Mouse (Mus musculus) ES-E14 (cell line): ENCODE data around the gene Tspoap1. TPM values are rescaled to one million over a fixed set of nuclear protein-coding genes. Genes with fewer than 3 reads are reported as not detected.

Experiments used
- DNase-seq: peaks from one replicate; pipeline ENCODE4 v3.0.0-alpha.2; 2013; ENCODE audit warnings: low read depth, low spot score
- H3K27ac ChIP-seq: 2 replicates; pipeline ENCODE4 v1.5.1; 2012; ENCODE audit warnings: low read depth, mild to moderate bottlenecking, low read length, moderate library complexity, mixed read lengths; ENCODE audit not compliant: poor library complexity, insufficient read depth, severe bottlenecking
- H3K36me3 ChIP-seq: 2 replicates; pipeline ENCODE4 v1.6.1; 2012; ENCODE audit warnings: mild to moderate bottlenecking, low read length, moderate library complexity, mixed read lengths; ENCODE audit not compliant: control insufficient read depth, poor library complexity, insufficient read depth, severe bottlenecking
- H3K4me1 ChIP-seq, 2 experiments: fragments of 150-350 bp in 1 of 2; sonication (generic) in 1 of 2; 2 replicates each; pipeline ENCODE4 v1.6.1; 2012; ENCODE audit warnings: low read length in 2 of 2, mild to moderate bottlenecking in 1 of 2, mixed read lengths in 1 of 2; ENCODE audit not compliant: control insufficient read depth in 2 of 2, insufficient read depth in 2 of 2, poor library complexity in 1 of 2
- H3K4me3 ChIP-seq, 2 experiments: fragments of 150-350 bp in 1 of 2; sonication (generic) in 1 of 2; 2 replicates each; pipeline ENCODE4 v1.5.1; 2012; ENCODE audit warnings: low read length in 2 of 2, low read depth in 1 of 2, mild to moderate bottlenecking in 1 of 2, mixed read lengths in 1 of 2; ENCODE audit not compliant: insufficient read depth in 1 of 2, poor library complexity in 1 of 2, severe bottlenecking in 1 of 2
- H3K9ac ChIP-seq: 2 replicates; pipeline ENCODE4 v1.6.1; 2012; ENCODE audit warnings: low read depth, mild to moderate bottlenecking, low read length, mixed read lengths; ENCODE audit not compliant: poor library complexity, insufficient read depth, severe bottlenecking
- H3K9me3 ChIP-seq: fragments of 150-350 bp; sonication (generic); 2 replicates; pipeline ENCODE4 v1.6.1; 2012; ENCODE audit warnings: low read depth, mild to moderate bottlenecking, low read length; ENCODE audit not compliant: control insufficient read depth, insufficient read depth
- CHD2 ChIP-seq: IDR thresholded peaks from 2 replicates; pipeline ENCODE4 v1.6.1; 2014; ENCODE audit warnings: mild to moderate bottlenecking, low read depth, low read length, inconsistent platforms
- HCFC1 ChIP-seq: IDR thresholded peaks from 2 replicates; pipeline ENCODE4 v1.6.1; 2012; ENCODE audit warnings: low read length, inconsistent platforms, borderline replicate concordance; ENCODE audit not compliant: insufficient read depth
- MAFK ChIP-seq: IDR thresholded peaks from 2 replicates; pipeline ENCODE4 v1.6.1; 2014; ENCODE audit warnings: mild to moderate bottlenecking, low read depth, low read length, inconsistent platforms; ENCODE audit not compliant: insufficient read depth
- ZC3H11A ChIP-seq: IDR thresholded peaks from 2 replicates; pipeline ENCODE4 v1.6.1; 2012; ENCODE audit warnings: low read depth, mild to moderate bottlenecking, inconsistent platforms, low read length, borderline replicate concordance
- ZNF384 ChIP-seq: IDR thresholded peaks from 2 replicates; pipeline ENCODE4 v1.6.1; 2012; ENCODE audit warnings: low read depth, low read length, inconsistent platforms
- in situ Hi-C, 2 experiments: fragments of 600-800 bp; cut with MboI; formaldehyde crosslinking; loops; one replicate each; pipeline ENCODE4 v1.15.1; 2025; ENCODE audit warnings: low sequenced_read_pairs in 2 of 2, inconsistent platforms in 1 of 2; ENCODE audit not compliant: unreplicated experiment in 2 of 2
- total RNA-seq: library from RNA; depleted of rRNA; stranded (reverse); fragments of 300-350 nt; gene quantifications from 2 replicates; pipeline ENCODE4 v1.2.3, GENCODE M21; 2012

The Tspoap1 gene
- total RNA-seq, 1 experiment: 1.8 TPM

DNA sequence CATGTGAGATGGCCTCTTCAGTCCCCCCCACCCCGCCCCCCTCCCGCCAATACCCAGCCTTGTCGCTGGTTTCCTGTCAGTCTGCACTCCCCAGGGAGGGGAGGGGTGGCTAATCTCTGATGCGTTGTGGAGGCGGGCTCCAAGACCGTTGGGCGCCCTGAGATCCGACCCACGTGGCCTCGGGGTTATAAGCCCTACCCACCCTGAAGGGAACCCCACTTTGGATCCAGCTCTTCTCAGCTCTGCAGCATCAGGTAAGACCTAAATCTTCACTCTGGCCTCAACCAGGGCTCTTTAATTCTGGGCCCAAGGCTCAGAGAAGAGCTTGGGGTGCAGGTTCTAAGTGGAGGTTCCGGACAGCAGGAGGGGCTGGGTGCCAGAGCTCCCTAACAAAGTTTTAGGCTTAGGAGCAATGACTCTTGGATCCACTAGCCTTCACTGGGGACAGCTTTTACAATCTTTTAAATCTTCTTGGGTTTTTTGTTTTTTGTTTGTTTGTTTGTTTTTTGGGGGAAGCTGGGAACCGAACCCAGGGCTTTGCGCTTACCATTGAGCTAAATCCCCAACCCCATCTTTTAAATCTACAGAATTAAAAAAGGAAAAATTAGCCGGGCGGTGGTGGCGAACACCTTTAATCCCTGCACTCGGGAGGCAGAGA lies 4.9 kb upstream of the Tspoap1 start:
- H3K27ac ChIP-seq: no peak overlapping the region; the same call in 1 of the 2 replicates
- DNase-seq: no peak

GRCm38 (mm10) chr11:87756251-87756820 lies 4.0 kb upstream of the Tspoap1 start:
- no peak for DNase-seq
- TF ChIP-seq HCFC1 (no peak), ZNF384 (no peak), ZC3H11A (no peak), MAFK (no peak), CHD2 (no peak)
- in situ Hi-C loops: no loop called here

More for the DNA sequence above, 4.9 kb upstream of the Tspoap1 start:
- TF ChIP-seq MAFK (no peak), ZC3H11A (no peak), ZNF384 (no peak), HCFC1 (no peak), CHD2 (no peak)
- H3K4me1 ChIP-seq: peaks cover 0 to 16% of the 10 kb centered on the region in 2 experiments; a peak in 2 of 4 replicates
- peak overlapping the region; percentile 4 to 44; a peak in 1 of 4 replicates for H3K4me3 ChIP-seq
- H3K9me3 ChIP-seq: no peaks in the 10 kb centered on the region
- in situ Hi-C loops: no loop called here
- peak overlapping the region; percentile 35 for H3K9ac ChIP-seq
- no peaks in the 10 kb centered on the region for H3K36me3 ChIP-seq

DNA sequence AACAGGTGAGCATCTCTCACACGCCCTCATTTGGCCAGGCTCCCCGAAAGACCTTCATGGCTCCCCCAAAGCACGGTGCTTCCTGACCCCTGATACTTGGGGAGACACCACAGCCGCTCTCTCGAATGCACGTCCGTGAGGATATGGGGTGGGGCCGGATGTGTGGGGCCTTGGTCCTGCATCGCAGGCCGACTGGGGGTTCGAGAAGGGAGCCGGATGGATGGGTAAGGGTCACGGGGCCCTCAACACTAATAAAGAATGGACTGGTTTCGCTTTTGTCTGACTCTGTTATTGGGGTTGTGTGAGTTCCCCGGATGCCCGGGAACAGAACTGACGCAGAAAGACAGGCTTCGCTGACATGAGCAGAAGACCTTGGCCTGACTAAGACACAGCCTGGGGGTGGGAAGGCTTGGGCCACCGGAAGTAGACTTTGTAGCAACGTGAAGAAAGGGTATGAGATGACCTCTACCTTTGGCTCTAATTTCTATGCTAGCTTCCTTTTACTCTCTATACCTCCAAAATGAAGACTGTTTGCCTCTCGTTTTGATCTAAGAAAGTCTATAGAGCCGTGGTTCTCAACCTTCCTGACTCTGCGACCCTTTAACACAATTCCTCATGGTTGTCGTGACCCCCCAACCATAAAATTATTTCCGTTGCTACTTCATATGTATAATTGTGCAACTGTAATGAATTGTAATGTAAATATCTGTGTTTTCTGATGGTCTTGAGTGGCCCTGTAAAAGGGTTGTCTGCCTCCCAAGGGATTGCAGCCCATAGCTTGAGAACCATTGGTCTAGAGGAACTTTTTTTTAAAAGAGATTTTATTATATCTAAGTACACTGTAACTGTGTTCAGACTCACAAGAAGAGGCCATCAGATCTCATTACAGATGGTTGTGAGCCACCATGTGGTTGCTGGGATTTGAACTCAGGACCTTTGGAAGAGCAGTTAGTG lies 3.1 kb upstream of the Tspoap1 start:
- in situ Hi-C loops: no loop called here
- no peak for TF ChIP-seq ZC3H11A
- TF ChIP-seq CHD2: no peak
- no peak for TF ChIP-seq MAFK
- no peak for TF ChIP-seq ZNF384
- TF ChIP-seq HCFC1: no peak
- Histone ChIP-seq H3K4me1 (peaks cover 0 to 9% of the 10 kb centered on the region in 2 experiments; a peak in 2 of 4 replicates), H3K36me3 (no peaks in the 10 kb centered on the region), H3K27ac (peak overlapping the region; percentile 3; the same call in 1 of the 2 replicates), H3K4me3 (peak overlapping the region; percentile 20 to 38), H3K9ac (peak overlapping the region; percentile 54; the same call in 1 of the 2 replicates), H3K9me3 (no peaks in the 10 kb centered on the region)
- no peak for DNase-seq

More at GRCm38 (mm10) chr11:87756251-87756820, 4.0 kb upstream of the Tspoap1 start:
- H3K9ac ChIP-seq: peak overlapping the region; percentile 65; the same call in 1 of the 2 replicates
- H3K4me1 ChIP-seq: peaks cover 0 to 16% of the 10 kb centered on the region in 2 experiments; a peak in 2 of 4 replicates
- H3K9me3 ChIP-seq: no peaks in the 10 kb centered on the region
- H3K27ac ChIP-seq: peak overlapping the region; percentile 3; the same call in 1 of the 2 replicates
- H3K36me3 ChIP-seq: no peaks in the 10 kb centered on the region
- peak overlapping the region; percentile 20 to 38; a peak in 3 of 4 replicates for H3K4me3 ChIP-seq

- H3K36me3 ChIP-seq: no peaks in the 10 kb centered on the region
- no peak overlapping the region for H3K9ac ChIP-seq
- in situ Hi-C loops: no loop called here
- no peaks in the 10 kb centered on the region for H3K9me3 ChIP-seq
- H3K4me1 ChIP-seq: peaks cover 0 to 13% of the 10 kb centered on the region in 2 experiments; a peak in 1 of 4 replicates
- H3K4me3 ChIP-seq: no peak overlapping the region
- H3K27ac ChIP-seq: no peak overlapping the region
- no peak for TF ChIP-seq MAFK
- TF ChIP-seq CHD2: no peak
- no peak for TF ChIP-seq ZNF384
- TF ChIP-seq HCFC1: no peak
- no peak for TF ChIP-seq ZC3H11A
- no peak for DNase-seq
Observed at GRCm38 (mm10) chr11:87758161-87758911, 2.0 kb upstream of the Tspoap1 start.
